Mouse (Mus musculus) liver, adult 2 months (tissue): ENCODE measurements around the gene Ttll3. TPM values are rescaled to one million over a fixed set of nuclear protein-coding genes. Genes with fewer than 3 reads are reported as not detected.

Source experiments
- DNase-seq: peaks from one replicate; pipeline ENCODE4 v3.0.0-alpha.2; 2011; ENCODE audit warnings: low read depth, low spot score; ENCODE audit errors: extremely low read depth
- H3K27ac ChIP-seq: fragments of 200-500 bp; replicated peaks from 2 replicates; pipeline ENCODE4 v1.5.1; 2012; ENCODE audit warnings: low read depth, mild to moderate bottlenecking, control low read depth, inconsistent platforms, low read length; ENCODE audit not compliant: insufficient read depth
- H3K27me3 ChIP-seq: fragments of 200-500 bp; 2 replicates; pipeline ENCODE4 v1.6.1; 2012; ENCODE audit warnings: mild to moderate bottlenecking, moderate library complexity, low read length, inconsistent platforms; ENCODE audit not compliant: control insufficient read depth, insufficient read depth
- H3K36me3 ChIP-seq: fragments of 200-500 bp; 2 replicates; pipeline ENCODE4 v1.6.1; 2012; ENCODE audit warnings: low read length, inconsistent platforms; ENCODE audit not compliant: control insufficient read depth, insufficient read depth
- H3K4me1 ChIP-seq: fragments of 200-500 bp; 2 replicates; pipeline ENCODE4 v1.6.1; 2011; ENCODE audit warnings: low read length; ENCODE audit not compliant: control insufficient read depth, insufficient read depth
- H3K4me3 ChIP-seq: fragments of 200-500 bp; 2 replicates; pipeline ENCODE4 v1.5.1; 2011; ENCODE audit warnings: low read depth, mild to moderate bottlenecking, control low read depth, low read length, moderate library complexity; ENCODE audit not compliant: insufficient read depth
- H3K79me2 ChIP-seq: fragments of 200-500 bp; 2 replicates; pipeline ENCODE4 v1.6.1; 2012; ENCODE audit warnings: inconsistent platforms, mild to moderate bottlenecking, low read length, moderate library complexity; ENCODE audit not compliant: control insufficient read depth, insufficient read depth
- H3K9ac ChIP-seq: fragments of 200-500 bp; 2 replicates; pipeline ENCODE4 v1.6.1; 2012; ENCODE audit warnings: low read depth, mild to moderate bottlenecking, control low read depth, inconsistent platforms, low read length
- CTCF ChIP-seq: fragments of 200-500 bp; IDR thresholded peaks from 2 replicates; pipeline ENCODE4 v1.5.1; 2011; ENCODE audit warnings: low read depth, low read length, control low read depth
- POLR2A ChIP-seq: fragments of 200-500 bp; IDR thresholded peaks from 2 replicates; pipeline ENCODE4 v1.6.1; 2011; ENCODE audit warnings: low read length, control low read depth; ENCODE audit not compliant: insufficient read depth; ENCODE audit errors: extremely low read depth
- WGBS: fragments of 180-500 bp; shearing (Covaris S2); methylation state at CpG from one replicate; pipeline ENCODE4 v1.1.7; 2018; 5-methylcytosine and 5-hydroxymethylcytosine counted together
- polyA plus RNA-seq: library from polyadenylated mRNA; depleted of rRNA; stranded (reverse); fragments of >200 nt; gene quantifications from 2 replicates; pipeline ENCODE4 v1.2.3, GENCODE M21; 2012
- total RNA-seq: library from RNA; depleted of rRNA; stranded (reverse); fragments of >200 nt; gene quantifications from 2 replicates; pipeline ENCODE4 v1.2.3, GENCODE M21; 2014

Ttll3 gene
- total and polyA plus RNA-seq, 2 experiments, result 0.65 to 1.7 TPM

- H3K36me3 ChIP-seq, result no peaks in the 10 kb centered on the region
- H3K27ac ChIP-seq, result no peak overlapping the region
- peaks cover 6% of the 10 kb centered on the region for H3K4me1 ChIP-seq
- 84% methylated on average over 10 of the region's 10 CpGs for WGBS
- no peak for TF ChIP-seq POLR2A
- TF ChIP-seq CTCF, result no peak
- H3K79me2 ChIP-seq, result no peaks in the 10 kb centered on the region
- no peak overlapping the region for H3K4me3 ChIP-seq
- H3K9ac ChIP-seq, result no peak overlapping the region
- no peaks in the 10 kb centered on the region for H3K27me3 ChIP-seq
- no peak for DNase-seq
These were observed 7.4 kb downstream of the Ttll3 start for GRCm38 (mm10) chr6:113396270-113397030.

- no peak for TF ChIP-seq CTCF
- TF ChIP-seq POLR2A, result no peak
- no peaks in the 10 kb centered on the region for H3K4me1 ChIP-seq
- no peak overlapping the region for H3K9ac ChIP-seq
- no peaks in the 10 kb centered on the region for H3K27me3 ChIP-seq
- no peak for DNase-seq
- H3K4me3 ChIP-seq, result no peak overlapping the region
- no peak overlapping the region for H3K27ac ChIP-seq
- H3K79me2 ChIP-seq, result no peaks in the 10 kb centered on the region
- 92% methylated on average over 13 of the region's 13 CpGs for WGBS
- no peaks in the 10 kb centered on the region for H3K36me3 ChIP-seq
These were observed 13.0 kb downstream of the Ttll3 start for GRCm38 (mm10) chr6:113402094-113402493.

- Histone ChIP-seq H3K79me2 (no peaks in the 10 kb centered on the region), H3K9ac (no peak overlapping the region), H3K36me3 (no peaks in the 10 kb centered on the region), H3K27me3 (no peaks in the 10 kb centered on the region), H3K27ac (no peak overlapping the region), H3K4me1 (no peaks in the 10 kb centered on the region), H3K4me3 (no peak overlapping the region)
- TF ChIP-seq CTCF (no peak), POLR2A (no peak)
- WGBS, result 74% methylated on average over 12 of the region's 12 CpGs
- no peak for DNase-seq
These were observed 15.8 kb downstream of the Ttll3 start for GRCm38 (mm10) chr6:113404649-113405448.

- no peak overlapping the region for H3K27ac ChIP-seq
- H3K27me3 ChIP-seq, result no peaks in the 10 kb centered on the region
- H3K4me3 ChIP-seq, result no peak overlapping the region
- no peaks in the 10 kb centered on the region for H3K79me2 ChIP-seq
- TF ChIP-seq POLR2A (no peak), CTCF (no peak)
- H3K9ac ChIP-seq, result no peak overlapping the region
- H3K4me1 ChIP-seq, result no peaks in the 10 kb centered on the region
- H3K36me3 ChIP-seq, result no peaks in the 10 kb centered on the region
- WGBS, result 92% methylated on average over 6 of the region's 6 CpGs
- no peak for DNase-seq
These were observed 16.4 kb downstream of the Ttll3 start for GRCm38 (mm10) chr6:113405483-113405882.

DNA sequence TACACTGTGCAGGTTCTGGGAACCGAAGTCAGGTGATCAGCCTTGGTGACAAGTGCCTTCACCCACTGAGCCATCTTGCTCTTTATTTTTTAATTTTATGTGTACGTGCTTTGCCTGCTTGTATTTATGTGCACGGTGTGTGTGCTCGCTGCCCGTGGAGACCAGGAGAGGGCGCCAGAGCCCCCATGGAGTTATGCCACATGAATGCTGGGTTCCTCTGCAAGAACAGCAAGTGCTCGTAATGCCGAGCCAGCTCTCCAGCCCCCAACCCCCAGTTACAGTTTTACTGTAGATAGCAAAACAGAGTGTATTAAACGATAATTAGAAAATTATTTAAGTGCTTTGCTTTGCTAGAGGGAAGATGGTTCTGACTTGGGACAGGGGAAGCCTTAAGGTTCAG lies 17.6 kb downstream of the Ttll3 start:
- H3K79me2 ChIP-seq, result no peaks in the 10 kb centered on the region
- TF ChIP-seq CTCF (peak; percentile 45), POLR2A (no peak)
- 82% methylated on average over 9 of the region's 9 CpGs for WGBS

More for the DNA sequence above, 17.6 kb downstream of the Ttll3 start:
- no peak overlapping the region for H3K4me3 ChIP-seq
- no peak for DNase-seq
- H3K9ac ChIP-seq, result no peak overlapping the region
- H3K27me3 ChIP-seq, result no peaks in the 10 kb centered on the region
- no peaks in the 10 kb centered on the region for H3K4me1 ChIP-seq
- no peaks in the 10 kb centered on the region for H3K36me3 ChIP-seq
- no peak overlapping the region for H3K27ac ChIP-seq
